Mouse (Mus musculus): ENCODE measurements around the gene Nim1k. TPM values are rescaled to one million over a fixed set of nuclear protein-coding genes. Genes with fewer than 3 reads are reported as not detected.
"Not testable (repeated sequence)": the region's sequence is repeated elsewhere in the genome, so short reads cannot be mapped to it uniquely, and the experiment has no call there.

The Nim1k gene
- polyA plus RNA-seq, 1 experiment = 0.19 TPM

DNA sequence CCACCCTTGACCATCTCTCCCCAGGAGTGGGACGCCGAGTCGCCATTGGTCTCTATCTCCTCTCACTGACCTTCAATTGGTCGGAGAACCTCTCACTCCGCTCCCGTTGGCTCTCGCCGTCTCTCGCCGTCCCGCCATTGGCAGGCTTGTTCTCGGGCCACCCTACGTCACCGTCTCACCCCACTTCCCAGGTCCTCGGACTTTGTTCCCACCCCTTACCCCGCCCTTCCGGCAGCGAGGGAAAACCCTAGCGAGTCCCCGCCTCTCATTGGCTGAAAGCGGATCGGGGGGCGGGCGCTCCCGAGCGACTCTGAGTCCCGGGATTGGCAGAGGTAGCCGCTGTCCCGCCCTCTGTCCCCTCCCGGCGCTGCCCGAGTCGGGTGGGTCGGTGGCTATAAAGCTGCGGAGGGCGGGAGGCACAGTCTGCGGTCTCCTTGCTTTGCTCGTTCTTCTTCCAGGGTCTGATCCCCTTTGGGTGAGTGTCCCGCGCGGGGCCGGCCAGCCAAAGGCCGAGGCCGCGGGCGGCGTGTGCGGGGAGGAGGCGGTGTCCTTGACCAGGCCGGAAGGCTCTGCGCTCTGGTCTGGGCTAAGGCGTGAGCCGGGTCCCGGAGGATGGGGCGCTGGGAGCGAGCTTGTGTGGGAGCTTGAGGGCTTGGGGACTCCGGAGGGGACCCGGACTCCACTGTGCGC, 65.5 kb downstream of the Nim1k start, which contains the start of gene Hmgcs1:
TSS of gene Hmgcs1 (plus strand) at position 341 of the 690 bp plus-strand sequence.
- no peaks in the 10 kb centered on the region; the same call in 1 of the 2 replicates for H3K9me3 ChIP-seq (replicated peaks; ENCODE audit: control insufficient read depth, insufficient read depth, low read length, poor library complexity, severe bottlenecking)
- no peaks in the 10 kb centered on the region for H3K27me3 ChIP-seq (ENCODE audit: control insufficient read depth, insufficient read depth, low read length, poor library complexity, severe bottlenecking)
- peak within 1 kb of the TSS; percentile 80 for H3K27ac ChIP-seq (ENCODE audit: insufficient read depth, low read length)
- H3K4me3 ChIP-seq (ENCODE audit: low read depth, low read length) = peak within 1 kb of the TSS; percentile 99
- H3K36me3 ChIP-seq (ENCODE audit: control insufficient read depth, insufficient read depth, low read length, poor library complexity, severe bottlenecking) = peaks cover 8% of the 10 kb centered on the region; the same call in 1 of the 2 replicates
- no peak for TF ChIP-seq CTCF (IDR thresholded peaks at IDR 0.05; ENCODE audit: low read depth, low read length)
- peak; percentile 80 for TF ChIP-seq EP300 (IDR thresholded peaks at IDR 0.05; ENCODE audit: insufficient read depth, low read depth, low read length)
- peak; percentile 80 for TF ChIP-seq POLR2A (IDR thresholded peaks at IDR 0.05; ENCODE audit: insufficient read depth, low read length)
- peaks cover 4% of the 10 kb centered on the region for H3K4me1 ChIP-seq (ENCODE audit: control insufficient read depth, insufficient read depth, low read length)
- peak within 1 kb of the TSS; percentile 88 for H3K9ac ChIP-seq (ENCODE audit: low read depth, poor library complexity, severe bottlenecking)

DNA sequence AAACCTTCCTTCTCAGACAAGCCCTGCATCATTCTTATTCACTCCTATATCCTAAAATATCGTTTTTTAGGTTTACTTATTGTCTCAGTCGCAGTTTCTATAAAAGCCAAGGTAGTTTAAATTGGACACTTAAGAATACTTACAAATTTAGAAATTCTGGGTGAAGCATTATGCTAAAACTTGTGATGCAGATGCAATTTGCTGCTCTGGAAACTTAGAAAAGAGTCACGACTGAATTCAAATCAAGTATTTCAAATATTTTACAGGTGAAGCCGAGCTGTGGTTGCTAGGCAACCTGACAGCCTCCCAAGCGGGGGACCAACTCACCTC, 66.0 kb downstream of the Nim1k start:
- Histone ChIP-seq H3K27me3 (ENCODE audit: control insufficient read depth, insufficient read depth, low read length, poor library complexity, severe bottlenecking) (no peaks in the 10 kb centered on the region), H3K4me1 (ENCODE audit: control insufficient read depth, insufficient read depth, low read length) (peaks cover 4% of the 10 kb centered on the region), H3K36me3 (ENCODE audit: control insufficient read depth, insufficient read depth, low read length, poor library complexity, severe bottlenecking) (peaks cover 8% of the 10 kb centered on the region; the same call in 1 of the 2 replicates), H3K9me3 (replicated peaks; ENCODE audit: control insufficient read depth, insufficient read depth, low read length, poor library complexity, severe bottlenecking) (no peaks in the 10 kb centered on the region; the same call in 1 of the 2 replicates), H3K27ac (ENCODE audit: insufficient read depth, low read length) (no peak overlapping the region), H3K4me3 (ENCODE audit: low read depth, low read length) (peak overlapping the region; percentile 1; the same call in 1 of the 2 replicates), H3K9ac (ENCODE audit: low read depth, poor library complexity, severe bottlenecking) (no peak overlapping the region)
- TF ChIP-seq EP300 (IDR thresholded peaks at IDR 0.05; ENCODE audit: insufficient read depth, low read depth, low read length) = no peak
- TF ChIP-seq CTCF (IDR thresholded peaks at IDR 0.05; ENCODE audit: low read depth, low read length) = no peak

DNA sequence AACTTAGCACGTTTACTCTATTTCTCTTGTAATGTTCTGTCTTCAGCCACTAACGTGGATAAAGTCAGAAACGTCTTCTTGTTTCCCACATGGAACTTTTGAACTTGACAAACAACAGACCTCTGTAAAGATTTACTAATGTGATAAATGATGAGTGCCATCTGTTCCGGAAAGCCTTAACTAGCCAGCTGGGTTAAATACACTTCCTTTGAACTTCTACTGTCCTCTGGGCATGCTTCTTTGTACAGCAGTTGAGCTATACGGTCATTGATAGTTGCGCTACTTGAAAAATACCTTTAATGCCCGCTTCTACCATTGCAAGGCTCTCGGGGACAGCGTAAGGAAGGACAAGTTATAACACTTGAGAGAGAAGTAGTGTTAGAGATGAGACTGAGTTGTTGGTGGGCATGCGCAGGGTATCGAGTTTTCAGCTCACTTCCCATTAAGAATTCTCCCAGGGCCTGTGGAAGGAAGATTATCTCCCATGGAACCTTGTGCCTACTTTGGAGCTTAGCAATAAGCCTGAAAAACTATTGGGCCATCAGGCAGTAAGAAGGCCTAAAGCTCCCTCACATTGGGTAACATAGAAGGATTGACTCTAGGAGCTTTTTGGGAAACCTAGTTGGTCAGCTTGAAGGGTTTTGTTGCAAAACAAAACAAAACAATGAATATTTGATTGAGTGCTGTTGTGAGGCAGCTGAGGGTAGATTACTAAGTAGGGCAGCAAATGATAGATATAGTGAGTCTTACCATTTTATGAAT, 71.1 kb downstream of the Nim1k start:
- Histone ChIP-seq H3K9ac (ENCODE audit: low read depth, poor library complexity, severe bottlenecking) (no peak overlapping the region), H3K27ac (ENCODE audit: insufficient read depth, low read length) (no peak overlapping the region), H3K9me3 (replicated peaks; ENCODE audit: control insufficient read depth, insufficient read depth, low read length, poor library complexity, severe bottlenecking) (no peaks in the 10 kb centered on the region), H3K27me3 (ENCODE audit: control insufficient read depth, insufficient read depth, low read length, poor library complexity, severe bottlenecking) (no peaks in the 10 kb centered on the region), H3K4me3 (ENCODE audit: low read depth, low read length) (no peak overlapping the region), H3K4me1 (ENCODE audit: control insufficient read depth, insufficient read depth, low read length) (peaks cover 2% of the 10 kb centered on the region), H3K36me3 (ENCODE audit: control insufficient read depth, insufficient read depth, low read length, poor library complexity, severe bottlenecking) (no peaks in the 10 kb centered on the region)
- no peak for TF ChIP-seq EP300 (IDR thresholded peaks at IDR 0.05; ENCODE audit: insufficient read depth, low read depth, low read length)
- no peak for TF ChIP-seq CTCF (IDR thresholded peaks at IDR 0.05; ENCODE audit: low read depth, low read length)
- no peak for TF ChIP-seq POLR2A (IDR thresholded peaks at IDR 0.05; ENCODE audit: insufficient read depth, low read length)

DNA sequence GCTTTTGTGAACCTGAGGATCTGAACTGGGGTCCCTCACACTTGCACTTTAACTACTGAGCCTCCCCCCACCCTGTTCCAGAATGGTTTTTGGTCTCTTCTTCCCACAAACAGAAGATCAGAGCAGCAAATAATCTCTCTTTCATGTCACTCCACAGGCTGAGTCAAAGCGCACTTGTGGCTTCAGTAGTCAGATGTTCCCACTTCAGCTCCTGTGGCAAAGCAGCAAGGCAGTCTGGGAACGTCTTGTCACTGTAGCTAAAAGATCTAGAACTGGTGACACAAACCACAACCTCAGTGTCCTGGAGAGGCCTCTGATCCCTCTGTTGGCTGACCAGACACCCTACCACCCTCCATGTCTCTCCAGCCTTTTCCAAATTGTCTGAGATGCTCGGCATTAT, 74.5 kb downstream of the Nim1k start:
- Histone ChIP-seq H3K9me3 (replicated peaks; ENCODE audit: control insufficient read depth, insufficient read depth, low read length, poor library complexity, severe bottlenecking) (no peaks in the 10 kb centered on the region), H3K27me3 (ENCODE audit: control insufficient read depth, insufficient read depth, low read length, poor library complexity, severe bottlenecking) (no peaks in the 10 kb centered on the region), H3K9ac (ENCODE audit: low read depth, poor library complexity, severe bottlenecking) (no peak overlapping the region), H3K36me3 (ENCODE audit: control insufficient read depth, insufficient read depth, low read length, poor library complexity, severe bottlenecking) (no peaks in the 10 kb centered on the region), H3K27ac (ENCODE audit: insufficient read depth, low read length) (no peak overlapping the region), H3K4me1 (ENCODE audit: control insufficient read depth, insufficient read depth, low read length) (no peaks in the 10 kb centered on the region), H3K4me3 (ENCODE audit: low read depth, low read length) (no peak overlapping the region)
- TF ChIP-seq CTCF (IDR thresholded peaks at IDR 0.05; ENCODE audit: low read depth, low read length) (no peak), EP300 (IDR thresholded peaks at IDR 0.05; ENCODE audit: insufficient read depth, low read depth, low read length) (no peak), POLR2A (IDR thresholded peaks at IDR 0.05; ENCODE audit: insufficient read depth, low read length) (no peak)

DNA sequence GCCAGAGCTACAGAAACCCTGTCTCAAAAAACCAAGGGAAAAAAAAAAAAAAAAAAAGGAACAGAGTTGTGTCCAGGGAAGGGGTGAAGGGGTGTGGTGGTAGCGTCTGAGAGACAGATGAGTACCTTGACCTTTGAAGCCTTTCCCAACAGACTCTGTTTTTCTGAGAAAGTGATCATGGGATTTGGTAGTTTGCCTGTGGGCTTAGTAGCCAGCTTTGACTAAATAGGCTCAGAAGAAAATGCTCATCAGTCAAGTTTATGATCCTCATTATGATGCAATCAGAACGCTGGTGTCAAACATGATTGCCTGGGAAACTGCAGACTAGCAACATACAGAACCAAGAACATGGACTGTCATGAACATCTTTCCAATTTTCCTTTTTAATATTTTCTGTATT, 76.0 kb downstream of the Nim1k start:
- no peak overlapping the region for H3K27ac ChIP-seq (ENCODE audit: insufficient read depth, low read length)
- H3K9me3 ChIP-seq (replicated peaks; ENCODE audit: control insufficient read depth, insufficient read depth, low read length, poor library complexity, severe bottlenecking) = no peaks in the 10 kb centered on the region
- H3K27me3 ChIP-seq (ENCODE audit: control insufficient read depth, insufficient read depth, low read length, poor library complexity, severe bottlenecking) = no peaks in the 10 kb centered on the region
- H3K4me3 ChIP-seq (ENCODE audit: low read depth, low read length) = no peak overlapping the region
- H3K36me3 ChIP-seq (ENCODE audit: control insufficient read depth, insufficient read depth, low read length, poor library complexity, severe bottlenecking) = no peaks in the 10 kb centered on the region
- H3K9ac ChIP-seq (ENCODE audit: low read depth, poor library complexity, severe bottlenecking) = no peak overlapping the region
- H3K4me1 ChIP-seq (ENCODE audit: control insufficient read depth, insufficient read depth, low read length) = no peaks in the 10 kb centered on the region
- no peak for TF ChIP-seq CTCF (IDR thresholded peaks at IDR 0.05; ENCODE audit: low read depth, low read length)

DNA sequence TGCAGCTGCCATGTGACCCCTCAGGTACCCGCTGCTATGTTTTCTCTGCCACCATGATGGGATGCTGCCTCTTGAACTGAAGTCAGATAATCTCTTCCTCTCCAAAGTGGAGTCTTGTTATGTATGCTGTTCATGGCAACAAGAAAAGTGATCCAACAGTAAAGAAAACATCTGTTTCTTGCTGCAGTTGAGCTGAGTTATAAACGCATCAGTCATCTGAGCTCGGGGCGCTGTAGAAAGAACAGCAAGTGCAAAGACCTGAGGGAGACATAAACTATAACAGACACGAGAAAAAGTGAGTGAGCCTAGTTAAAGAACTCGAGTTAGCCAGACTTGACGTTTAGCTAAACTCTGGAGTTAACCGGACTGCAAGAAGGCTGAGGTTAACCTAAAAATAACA, 76.9 kb downstream of the Nim1k start:
- TF ChIP-seq EP300 (IDR thresholded peaks at IDR 0.05; ENCODE audit: insufficient read depth, low read depth, low read length) (no peak), POLR2A (IDR thresholded peaks at IDR 0.05; ENCODE audit: insufficient read depth, low read length) (no peak), CTCF (IDR thresholded peaks at IDR 0.05; ENCODE audit: low read depth, low read length) (no peak)
- Histone ChIP-seq H3K9me3 (replicated peaks; ENCODE audit: control insufficient read depth, insufficient read depth, low read length, poor library complexity, severe bottlenecking) (0 out of 2 replicates have a peak, but pooled peaks cover 2% of the 10 kb centered on the region), H3K4me1 (ENCODE audit: control insufficient read depth, insufficient read depth, low read length) (no peaks in the 10 kb centered on the region), H3K4me3 (ENCODE audit: low read depth, low read length) (no peak overlapping the region), H3K36me3 (ENCODE audit: control insufficient read depth, insufficient read depth, low read length, poor library complexity, severe bottlenecking) (no peaks in the 10 kb centered on the region), H3K9ac (ENCODE audit: low read depth, poor library complexity, severe bottlenecking) (no peak overlapping the region), H3K27me3 (ENCODE audit: control insufficient read depth, insufficient read depth, low read length, poor library complexity, severe bottlenecking) (no peaks in the 10 kb centered on the region), H3K27ac (ENCODE audit: insufficient read depth, low read length) (no peak overlapping the region)

DNA sequence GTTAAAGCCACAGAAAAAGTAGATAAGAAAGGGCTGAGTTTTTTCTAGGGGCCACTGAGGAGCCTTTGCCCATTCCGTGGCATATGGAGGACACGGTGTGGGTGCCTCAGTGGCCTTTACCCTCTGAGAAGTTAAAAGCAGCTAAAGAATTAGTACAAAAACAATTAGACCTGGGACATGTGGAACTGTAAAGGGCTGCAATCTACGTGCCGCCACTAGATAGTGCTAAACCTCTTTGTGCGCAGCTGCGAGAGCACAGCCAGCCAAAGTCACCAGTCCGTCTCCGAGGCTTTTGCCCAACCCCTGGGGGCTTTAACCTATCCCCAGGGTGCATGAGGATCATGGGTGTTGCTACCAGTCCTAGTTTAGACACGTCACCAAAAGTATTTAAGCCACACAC, 94.3 kb downstream of the Nim1k start:
- H3K9me3 ChIP-seq (replicated peaks; ENCODE audit: control insufficient read depth, insufficient read depth, low read length, poor library complexity, severe bottlenecking); H3K27me3 ChIP-seq (ENCODE audit: control insufficient read depth, insufficient read depth, low read length, poor library complexity, severe bottlenecking); H3K36me3 ChIP-seq (ENCODE audit: control insufficient read depth, insufficient read depth, low read length, poor library complexity, severe bottlenecking); H3K4me1 ChIP-seq (ENCODE audit: control insufficient read depth, insufficient read depth, low read length); H3K27ac ChIP-seq (ENCODE audit: insufficient read depth, low read length); H3K4me3 ChIP-seq (ENCODE audit: low read depth, low read length); H3K9ac ChIP-seq (ENCODE audit: low read depth, poor library complexity, severe bottlenecking): not testable (repeated sequence)
